Comparison of ENCODE assay signal across 17 mouse cellular contexts in the genomic region with DNA sequence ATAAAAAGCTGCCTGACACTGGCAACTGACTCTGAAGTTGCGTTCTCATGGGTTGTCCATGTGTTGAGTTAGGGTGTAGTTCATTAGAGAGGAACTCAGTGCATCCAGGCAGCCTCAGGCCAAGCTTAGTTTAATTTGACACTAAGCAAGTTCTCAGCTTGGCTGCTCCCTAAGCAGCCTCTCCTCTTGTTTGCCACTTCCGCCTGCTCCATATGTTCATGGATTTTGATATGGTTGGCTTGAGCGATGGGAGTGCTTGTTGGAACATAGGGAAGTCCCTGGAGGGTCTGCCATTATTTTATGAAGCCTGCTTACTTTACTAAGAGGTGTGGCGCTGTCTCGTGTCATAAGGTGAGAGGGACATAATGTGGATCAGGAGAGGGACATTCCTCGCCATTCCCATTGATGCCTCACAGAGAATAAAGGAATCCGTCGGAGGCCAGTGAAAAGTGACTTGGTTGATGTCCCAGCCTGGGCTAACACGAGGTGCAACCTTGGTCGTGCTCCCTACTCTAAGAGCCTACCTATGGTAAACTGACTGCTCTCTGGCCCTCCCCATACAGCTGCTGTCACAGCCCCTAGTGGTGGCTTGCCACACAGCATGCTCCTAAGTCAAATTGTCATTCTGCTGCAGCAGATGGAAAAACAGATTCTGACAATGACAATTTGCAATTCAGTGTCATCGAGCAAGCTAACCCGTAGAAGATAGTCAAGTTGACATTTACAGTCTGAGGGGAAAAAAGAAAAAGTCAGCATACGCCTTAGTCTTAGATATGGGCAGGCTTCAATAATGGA.
A peak's percentile ranks its signal among the peaks of the same experiment; 100 is the strongest.
DNase-seq lines count a peak whose midpoint lies in the region; ATAC-seq lines count a peak whose summit lies in the region.
"Had no signal": no experiment of that assay in that cellular context is flagged by ENCODE, and none has a peak within 500 bp of the region (broad histone marks: within the 10 kb centered on the region; RNA-seq: fewer than 3 reads in every experiment).

No protein-coding gene starts in this region.

- no peaks in the 10 kb centered on the region for H3K4me1 ChIP-seq in forebrain, embryonic 13.5 days
- H3K4me1 ChIP-seq in forebrain, embryonic 12.5 days, result no peaks in the 10 kb centered on the region
- no peaks in the 10 kb centered on the region for H3K4me1 ChIP-seq in intestine, embryonic 16.5 days (ENCODE audit: control insufficient read depth, insufficient read depth, low read length)
- H3K4me1 ChIP-seq: liver, embryonic 15.5 days; midbrain, embryonic 10.5 days had no signal

- no peaks in the 10 kb centered on the region for H3K27me3 ChIP-seq in forebrain, embryonic 13.5 days
- H3K27me3 ChIP-seq in forebrain, embryonic 12.5 days, result no peaks in the 10 kb centered on the region
- H3K27me3 ChIP-seq in intestine, embryonic 16.5 days (replicated peaks; ENCODE audit: control insufficient read depth, insufficient read depth, low read length), result no peaks in the 10 kb centered on the region
- H3K27me3 ChIP-seq: liver, embryonic 15.5 days; neural tube, embryonic 13.5 days had no signal

- no peak overlapping the region for H3K9ac ChIP-seq in forebrain, embryonic 13.5 days
- H3K9ac ChIP-seq in forebrain, embryonic 12.5 days, result no peak overlapping the region
- H3K9ac ChIP-seq in intestine, embryonic 16.5 days (ENCODE audit: low read depth, low read length), result no peak overlapping the region
- H3K9ac ChIP-seq: liver, embryonic 15.5 days; neural tube, embryonic 13.5 days had no signal

- no peak overlapping the region for H3K4me3 ChIP-seq in forebrain, embryonic 13.5 days
- H3K4me3 ChIP-seq in forebrain, embryonic 12.5 days (replicated peaks), result no peak overlapping the region
- H3K4me3 ChIP-seq in intestine, embryonic 16.5 days (ENCODE audit: low read length), result no peak overlapping the region
- H3K4me3 ChIP-seq: erythroblast, embryonic 14.5 days; liver, embryonic 15.5 days; midbrain, embryonic 10.5 days; neural tube, embryonic 13.5 days had no signal

- H3K4me2 ChIP-seq in forebrain, embryonic 13.5 days, result no peak overlapping the region
- no peak overlapping the region for H3K4me2 ChIP-seq in forebrain, embryonic 12.5 days
- H3K4me2 ChIP-seq in intestine, embryonic 16.5 days (ENCODE audit: low read depth, low read length), result no peak overlapping the region
- H3K4me2 ChIP-seq: liver, embryonic 15.5 days; neural tube, embryonic 13.5 days had no signal

- 0 out of 2 replicates have a peak, but pooled peaks have one; percentile 48 for ATAC-seq in forebrain, embryonic 13.5 days
- no peak for ATAC-seq in forebrain, embryonic 12.5 days (ENCODE audit: low FRiP score)
- ATAC-seq in intestine, embryonic 16.5 days, result no peak

- H3K27ac ChIP-seq in forebrain, embryonic 13.5 days, result no peak overlapping the region; the same call in 1 of the 2 replicates
- no peak overlapping the region for H3K27ac ChIP-seq in forebrain, embryonic 12.5 days
- H3K27ac ChIP-seq in intestine, embryonic 16.5 days (ENCODE audit: low read length), result no peak overlapping the region
- H3K27ac ChIP-seq: liver, embryonic 15.5 days; midbrain, embryonic 10.5 days; neural tube, embryonic 13.5 days had no signal

- H3K36me3 ChIP-seq in forebrain, embryonic 13.5 days (ENCODE audit: poor library complexity, severe bottlenecking), result no peaks in the 10 kb centered on the region
- no peaks in the 10 kb centered on the region for H3K36me3 ChIP-seq in forebrain, embryonic 12.5 days (replicated peaks)
- no peaks in the 10 kb centered on the region for H3K36me3 ChIP-seq in intestine, embryonic 16.5 days (ENCODE audit: control insufficient read depth, insufficient read depth, low read length)
- H3K36me3 ChIP-seq: liver, embryonic 15.5 days; midbrain, embryonic 10.5 days; neural tube, embryonic 13.5 days had no signal

- WGBS in forebrain, embryonic 13.5 days, result 84% methylated on average over 13 of the region's 13 CpGs
- 84% methylated on average over 13 of the region's 13 CpGs for WGBS in forebrain, embryonic 12.5 days
- WGBS in intestine, embryonic 16.5 days, result 83% methylated on average over 13 of the region's 13 CpGs

- peak; percentile 38 to 45 for DNase-seq in layer of hippocampus, postnatal 10 days (ENCODE audit: low spot score in 2 of 2)
- no peak for DNase-seq in layer of hippocampus, postnatal 36 days
- peak; percentile 18 for DNase-seq in thymus, postnatal 14 days
- no peak for DNase-seq in thymus, postnatal 25 days
- no peak for DNase-seq in urinary bladder, adult 2 months (ENCODE audit: low spot score)
- DNase-seq: B cell, adult 2 months; cerebellum, postnatal 36 days; gastrocnemius, postnatal 25 days; kidney, adult 18-20 months; right cerebral cortex, postnatal 14 days had no signal

- H3K9me3 ChIP-seq in forebrain, embryonic 13.5 days (replicated peaks), result no peaks in the 10 kb centered on the region
- no peaks in the 10 kb centered on the region for H3K9me3 ChIP-seq in forebrain, embryonic 12.5 days
- H3K9me3 ChIP-seq in intestine, embryonic 16.5 days (ENCODE audit: control insufficient read depth, low read length), result no peaks in the 10 kb centered on the region
- H3K9me3 ChIP-seq: liver, embryonic 15.5 days; midbrain, embryonic 10.5 days; neural tube, embryonic 13.5 days had no signal

Comparison
In these comparisons a context has a peak if more than half of its experiments do, and no peak if none do; other contexts are left out.
1. DNase-seq: peak in layer of hippocampus, postnatal 10 days (2 of 2) and thymus, postnatal 14 days (single experiment); none in layer of hippocampus, postnatal 36 days (0 of 2), thymus, postnatal 25 days (single experiment) and urinary bladder, adult 2 months (single experiment).